Mouse (Mus musculus) embryo, embryonic 10 days (tissue): ENCODE measurements around the gene Nrxn1.
A peak's percentile ranks its signal among the peaks of the same experiment; 100 is the strongest.

Experiments
- DNase-seq: peaks from one replicate; pipeline ENCODE4 v3.0.0-alpha.2; 2015; ENCODE audit warnings: low spot score

The Nrxn1 gene

GRCm38 (mm10) chr17:90662318-90662717, 430.6 kb downstream of the Nrxn1 start:
- DNase-seq = no peak

GRCm38 (mm10) chr17:90654506-90654905, 438.4 kb downstream of the Nrxn1 start:
- no peak for DNase-seq

- no peak for DNase-seq
Measured at GRCm38 (mm10) chr17:90653347-90653746, 439.5 kb downstream of the Nrxn1 start.

GRCm38 (mm10) chr17:90650279-90650678, 442.6 kb downstream of the Nrxn1 start:
- DNase-seq = no peak

GRCm38 (mm10) chr17:90638970-90639524, 453.8 kb downstream of the Nrxn1 start:
- no peak for DNase-seq

- no peak for DNase-seq
Measured at GRCm38 (mm10) chr17:90638183-90638727, 454.6 kb downstream of the Nrxn1 start.

- no peak for DNase-seq
Measured at GRCm38 (mm10) chr17:90631371-90631770, 461.5 kb downstream of the Nrxn1 start.

- DNase-seq = no peak
Measured at GRCm38 (mm10) chr17:90629851-90630250, 463.0 kb downstream of the Nrxn1 start.

- DNase-seq = peak; percentile 43
Measured at GRCm38 (mm10) chr17:90628469-90628868, 464.4 kb downstream of the Nrxn1 start.

GRCm38 (mm10) chr17:90628004-90628403, 464.9 kb downstream of the Nrxn1 start:
- no peak for DNase-seq

- DNase-seq = no peak
Measured at GRCm38 (mm10) chr17:90627395-90627794, 465.5 kb downstream of the Nrxn1 start.

- DNase-seq = no peak
Measured at GRCm38 (mm10) chr17:90624591-90625266, 468.1 kb downstream of the Nrxn1 start.

- DNase-seq = no peak
Measured at GRCm38 (mm10) chr17:90621828-90622227, 471.0 kb downstream of the Nrxn1 start.

- DNase-seq = no peak
Measured at GRCm38 (mm10) chr17:90615019-90615418, 477.9 kb downstream of the Nrxn1 start.

GRCm38 (mm10) chr17:90607427-90607806, 485.5 kb downstream of the Nrxn1 start:
- no peak for DNase-seq

GRCm38 (mm10) chr17:90606718-90607426, 486.0 kb downstream of the Nrxn1 start:
- DNase-seq = no peak

GRCm38 (mm10) chr17:90599570-90600524, 493.0 kb downstream of the Nrxn1 start:
- DNase-seq = no peak

GRCm38 (mm10) chr17:90594798-90595533, 497.9 kb downstream of the Nrxn1 start:
- DNase-seq = no peak

- DNase-seq = no peak
Measured at GRCm38 (mm10) chr17:90586891-90587290, 506.0 kb downstream of the Nrxn1 start.

- DNase-seq = peak; percentile 73
Measured at GRCm38 (mm10) chr17:90584666-90585195, 508.1 kb downstream of the Nrxn1 start.
